Mouse (Mus musculus): ENCODE measurements around the gene Psmc2. TPM values are rescaled to one million over a fixed set of nuclear protein-coding genes. Genes with fewer than 3 reads are reported as not detected.

Psmc2 gene
- polyA plus RNA-seq, 1 experiment from 2014 or later: 158 TPM

DNA sequence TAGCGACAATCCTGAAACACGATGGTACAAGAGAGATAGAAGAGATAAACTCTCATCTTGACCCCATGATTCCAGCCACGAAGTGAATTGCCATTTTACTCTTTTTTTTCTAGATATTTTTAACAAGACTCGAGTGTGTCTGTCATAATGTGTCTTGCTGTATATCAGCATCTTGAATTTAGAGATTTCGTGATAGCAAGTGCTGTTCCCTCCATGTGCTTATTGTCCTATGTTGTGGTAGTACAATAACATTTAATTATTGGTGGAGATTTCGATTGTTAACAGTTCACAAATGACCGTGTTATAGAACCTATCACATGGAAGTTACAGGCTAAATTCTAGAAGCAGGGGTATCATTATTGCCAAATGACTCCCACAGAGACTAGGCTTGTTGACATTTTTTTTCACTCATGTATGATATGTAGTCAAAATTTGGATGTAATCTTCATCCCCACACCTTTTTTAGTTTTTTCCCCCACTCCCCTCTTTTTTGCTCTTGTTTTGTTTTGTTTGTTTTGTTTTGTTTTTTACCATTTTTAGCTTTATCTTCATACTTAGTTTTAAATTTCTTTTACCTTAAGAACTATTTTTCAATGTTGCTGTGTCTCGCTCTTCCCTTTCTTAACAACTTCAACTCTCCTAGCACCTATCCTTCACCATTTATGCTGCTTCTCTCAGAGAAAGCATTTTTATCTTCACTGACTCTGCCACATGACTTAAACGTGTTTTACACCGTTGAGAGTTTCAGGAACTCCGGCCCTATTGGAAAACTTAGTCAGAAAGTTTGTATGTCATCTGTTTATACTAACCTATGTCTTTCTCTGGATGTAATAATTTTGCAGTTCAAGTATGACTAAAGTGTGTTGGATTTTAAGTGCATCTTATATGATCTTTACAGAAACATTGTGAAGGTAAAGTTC lies 2.4 kb downstream of the Psmc2 start:
- Histone ChIP-seq H3K27me3 (ENCODE audit: control insufficient read depth, insufficient read depth, low read length) (no peaks in the 10 kb centered on the region), H3K4me1 (ENCODE audit: control insufficient read depth, insufficient read depth, low read length) (peaks cover 7% of the 10 kb centered on the region), H3K36me3 (ENCODE audit: control insufficient read depth, insufficient read depth, low read length) (peaks cover under 1% of the 10 kb centered on the region; the same call in 1 of the 2 replicates), H3K4me2 (replicated peaks; ENCODE audit: low read depth, low read length) (peak overlapping the region; percentile 55), H3K4me3 (ENCODE audit: low read depth, low read length) (peak overlapping the region; percentile 96), H3K27ac (ENCODE audit: low read length) (0 out of 2 replicates have a peak overlapping the region, but pooled peaks have one; percentile 77), H3K9me3 (ENCODE audit: control insufficient read depth, low read depth, low read length) (no peaks in the 10 kb centered on the region), H3K9ac (replicated peaks; ENCODE audit: low read depth, low read length) (peak overlapping the region; percentile 93)
- WGBS: 35% methylated on average over 11 of the region's 11 CpGs
- ATAC-seq (ENCODE audit: insufficient number of reproducible peaks, insufficient read depth, low FRiP score, low read depth): no peak

DNA sequence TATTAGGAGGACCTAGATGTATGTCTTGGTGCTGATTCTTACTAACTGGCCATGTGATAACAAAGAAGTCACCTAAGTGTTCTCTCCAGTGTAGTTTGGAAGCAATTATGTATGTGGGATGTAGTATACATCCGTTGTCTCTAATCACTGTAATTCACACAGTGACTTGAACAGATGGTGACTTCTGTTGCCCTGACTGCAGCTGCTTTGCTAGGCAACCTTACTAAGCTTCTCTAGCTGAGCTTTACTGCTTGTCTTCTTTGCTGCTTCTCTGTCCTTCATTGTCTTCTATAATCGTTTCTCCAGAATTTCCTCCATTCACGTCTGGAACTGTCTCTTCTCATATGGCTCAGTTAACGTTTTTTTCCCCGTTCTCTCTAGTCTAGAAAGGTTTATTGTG lies 4.0 kb downstream of the Psmc2 start:
- WGBS: 77% methylated on average over 5 of the region's 5 CpGs
- ATAC-seq (ENCODE audit: insufficient number of reproducible peaks, insufficient read depth, low FRiP score, low read depth): no peak
- no peak overlapping the region for H3K9ac ChIP-seq (replicated peaks; ENCODE audit: low read depth, low read length)

DNA sequence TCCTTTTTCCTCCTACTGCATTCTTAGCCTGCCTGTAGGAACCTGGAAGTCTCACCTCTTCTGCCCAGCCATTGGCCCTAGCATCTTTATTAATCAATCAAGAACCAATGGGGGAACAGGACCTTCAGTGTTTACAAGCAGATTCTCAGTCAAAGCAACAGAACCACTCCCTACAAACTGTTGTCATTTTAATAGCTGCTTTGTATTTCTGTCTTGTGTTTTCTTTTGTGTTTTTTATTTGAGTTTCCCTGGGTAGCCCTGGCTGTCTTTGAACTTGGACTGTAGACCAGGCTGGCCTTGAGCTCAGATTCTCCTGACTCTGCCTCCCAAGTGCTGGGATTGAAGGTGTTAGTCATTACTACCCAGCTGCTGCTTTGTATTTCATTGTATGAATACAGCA lies 7.1 kb downstream of the Psmc2 start:
- H3K4me3 ChIP-seq (ENCODE audit: low read depth, low read length): no peak overlapping the region

More for the DNA sequence above, 4.0 kb downstream of the Psmc2 start:
- Histone ChIP-seq H3K4me2 (replicated peaks; ENCODE audit: low read depth, low read length) (no peak overlapping the region), H3K4me1 (ENCODE audit: control insufficient read depth, insufficient read depth, low read length) (peaks cover 7% of the 10 kb centered on the region), H3K27ac (ENCODE audit: low read length) (no peak overlapping the region), H3K9me3 (ENCODE audit: control insufficient read depth, low read depth, low read length) (no peaks in the 10 kb centered on the region), H3K4me3 (ENCODE audit: low read depth, low read length) (no peak overlapping the region), H3K27me3 (ENCODE audit: control insufficient read depth, insufficient read depth, low read length) (no peaks in the 10 kb centered on the region), H3K36me3 (ENCODE audit: control insufficient read depth, insufficient read depth, low read length) (no peaks in the 10 kb centered on the region)

DNA sequence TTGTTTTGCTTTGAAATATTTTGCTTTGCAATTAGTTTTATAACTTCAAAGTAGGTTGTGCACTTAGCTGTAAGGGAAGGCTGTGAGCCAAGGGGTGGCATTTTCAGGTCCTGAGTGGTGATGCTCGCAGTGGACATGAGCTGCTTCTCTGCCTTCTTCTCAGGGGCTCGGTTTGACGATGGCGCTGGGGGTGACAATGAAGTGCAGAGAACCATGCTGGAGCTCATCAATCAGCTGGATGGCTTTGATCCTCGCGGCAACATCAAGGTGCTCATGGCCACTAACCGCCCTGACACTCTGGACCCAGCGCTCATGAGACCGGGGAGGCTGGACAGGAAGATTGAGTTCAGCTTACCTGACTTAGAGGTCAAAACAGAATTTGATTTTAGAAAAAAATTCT lies 17.8 kb downstream of the Psmc2 start:
- no peak overlapping the region for H3K27ac ChIP-seq (ENCODE audit: low read length)
- H3K27me3 ChIP-seq (ENCODE audit: control insufficient read depth, insufficient read depth, low read length): no peaks in the 10 kb centered on the region
- 87% methylated on average over 9 of the region's 9 CpGs for WGBS
- H3K4me3 ChIP-seq (ENCODE audit: low read depth, low read length): no peak overlapping the region
- no peaks in the 10 kb centered on the region for H3K9me3 ChIP-seq (ENCODE audit: control insufficient read depth, low read depth, low read length)
- H3K9ac ChIP-seq (replicated peaks; ENCODE audit: low read depth, low read length): no peak overlapping the region
- ATAC-seq (ENCODE audit: insufficient number of reproducible peaks, insufficient read depth, low FRiP score, low read depth): no peak
- H3K36me3 ChIP-seq (ENCODE audit: control insufficient read depth, insufficient read depth, low read length): peaks cover 46% of the 10 kb centered on the region
- no peak overlapping the region for H3K4me2 ChIP-seq (replicated peaks; ENCODE audit: low read depth, low read length)
- H3K4me1 ChIP-seq (ENCODE audit: control insufficient read depth, insufficient read depth, low read length): no peaks in the 10 kb centered on the region

More for the DNA sequence above, 7.1 kb downstream of the Psmc2 start:
- H3K9ac ChIP-seq (replicated peaks; ENCODE audit: low read depth, low read length): no peak overlapping the region
- no peak overlapping the region for H3K27ac ChIP-seq (ENCODE audit: low read length)
- peaks cover 7% of the 10 kb centered on the region for H3K4me1 ChIP-seq (ENCODE audit: control insufficient read depth, insufficient read depth, low read length)
- no peaks in the 10 kb centered on the region for H3K9me3 ChIP-seq (ENCODE audit: control insufficient read depth, low read depth, low read length)
- H3K27me3 ChIP-seq (ENCODE audit: control insufficient read depth, insufficient read depth, low read length): no peaks in the 10 kb centered on the region
- H3K36me3 ChIP-seq (ENCODE audit: control insufficient read depth, insufficient read depth, low read length): peaks cover 15% of the 10 kb centered on the region
- no peak overlapping the region for H3K4me2 ChIP-seq (replicated peaks; ENCODE audit: low read depth, low read length)
- ATAC-seq (ENCODE audit: insufficient number of reproducible peaks, insufficient read depth, low FRiP score, low read depth): no peak

DNA sequence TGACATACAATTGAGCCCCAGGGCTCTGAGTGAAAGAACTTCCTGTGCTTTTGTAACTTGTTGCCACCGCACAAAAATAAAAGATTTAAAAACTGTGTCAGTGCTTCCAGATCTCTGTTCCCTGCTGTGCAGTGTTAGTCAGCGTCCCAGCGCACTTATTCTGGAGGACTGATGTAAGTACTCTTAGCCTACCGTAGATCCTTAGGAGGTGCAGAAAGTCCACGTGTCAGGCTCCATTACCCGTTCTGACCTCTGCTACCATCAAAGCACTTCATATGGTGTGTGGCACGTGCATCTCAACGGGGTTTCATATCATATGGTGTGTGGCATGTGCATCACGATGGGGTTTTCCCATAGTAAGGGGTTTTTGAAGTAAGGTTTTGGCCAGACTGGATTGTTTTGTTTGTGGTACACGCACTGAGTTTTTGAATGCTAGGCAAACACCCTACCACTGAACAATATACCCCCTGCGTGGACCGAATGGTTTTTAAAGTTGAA lies 18.7 kb downstream of the Psmc2 start:
- Histone ChIP-seq H3K36me3 (ENCODE audit: control insufficient read depth, insufficient read depth, low read length) (peaks cover 41% of the 10 kb centered on the region), H3K4me1 (ENCODE audit: control insufficient read depth, insufficient read depth, low read length) (no peaks in the 10 kb centered on the region), H3K9me3 (ENCODE audit: control insufficient read depth, low read depth, low read length) (no peaks in the 10 kb centered on the region), H3K9ac (replicated peaks; ENCODE audit: low read depth, low read length) (no peak overlapping the region), H3K4me2 (replicated peaks; ENCODE audit: low read depth, low read length) (no peak overlapping the region), H3K27ac (ENCODE audit: low read length) (no peak overlapping the region), H3K4me3 (ENCODE audit: low read depth, low read length) (no peak overlapping the region), H3K27me3 (ENCODE audit: control insufficient read depth, insufficient read depth, low read length) (no peaks in the 10 kb centered on the region)
- no peak for ATAC-seq (ENCODE audit: insufficient number of reproducible peaks, insufficient read depth, low FRiP score, low read depth)
- WGBS: 94% methylated on average over 12 of the region's 12 CpGs

- no peak overlapping the region for H3K9ac ChIP-seq (replicated peaks; ENCODE audit: low read depth, low read length)
- peaks cover 35% of the 10 kb centered on the region for H3K36me3 ChIP-seq (ENCODE audit: control insufficient read depth, insufficient read depth, low read length)
- ATAC-seq (ENCODE audit: insufficient number of reproducible peaks, insufficient read depth, low FRiP score, low read depth): no peak
- H3K4me3 ChIP-seq (ENCODE audit: low read depth, low read length): no peak overlapping the region
- no peak overlapping the region for H3K27ac ChIP-seq (ENCODE audit: low read length)
- WGBS: 79% methylated on average over 4 of the region's 4 CpGs
- no peak overlapping the region for H3K4me2 ChIP-seq (replicated peaks; ENCODE audit: low read depth, low read length)
- H3K9me3 ChIP-seq (ENCODE audit: control insufficient read depth, low read depth, low read length): no peaks in the 10 kb centered on the region
- H3K4me1 ChIP-seq (ENCODE audit: control insufficient read depth, insufficient read depth, low read length): no peaks in the 10 kb centered on the region
- H3K27me3 ChIP-seq (ENCODE audit: control insufficient read depth, insufficient read depth, low read length): no peaks in the 10 kb centered on the region
These were observed 19.8 kb downstream of the Psmc2 start for GRCm38 (mm10) chr5:21804837-21805236.

DNA sequence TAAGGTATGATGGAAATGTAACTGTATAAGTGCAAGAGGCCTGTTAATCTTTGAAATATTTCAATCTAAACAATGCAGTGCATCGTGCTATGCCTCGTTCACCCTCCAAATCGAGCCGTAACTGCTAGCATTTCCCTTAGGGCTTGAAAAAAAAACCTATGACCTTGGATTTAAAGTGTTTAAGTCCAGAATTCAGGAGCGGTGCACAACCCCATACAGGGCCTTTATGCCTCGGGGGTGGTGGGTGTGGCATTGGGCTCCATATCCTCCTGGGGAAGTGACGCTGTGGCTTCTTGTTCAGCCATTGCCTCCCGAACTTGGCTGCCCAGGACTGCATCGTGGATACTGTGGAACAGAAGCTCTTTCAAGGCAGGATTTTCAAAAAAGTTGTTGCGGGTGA lies 25.8 kb downstream of the Psmc2 start:
- Histone ChIP-seq H3K36me3 (ENCODE audit: control insufficient read depth, insufficient read depth, low read length) (no peaks in the 10 kb centered on the region), H3K4me1 (ENCODE audit: control insufficient read depth, insufficient read depth, low read length) (no peaks in the 10 kb centered on the region), H3K27ac (ENCODE audit: low read length) (no peak overlapping the region), H3K4me3 (ENCODE audit: low read depth, low read length) (no peak overlapping the region), H3K9me3 (ENCODE audit: control insufficient read depth, low read depth, low read length) (no peaks in the 10 kb centered on the region), H3K9ac (replicated peaks; ENCODE audit: low read depth, low read length) (no peak overlapping the region), H3K27me3 (ENCODE audit: control insufficient read depth, insufficient read depth, low read length) (no peaks in the 10 kb centered on the region), H3K4me2 (replicated peaks; ENCODE audit: low read depth, low read length) (no peak overlapping the region)
- ATAC-seq (ENCODE audit: insufficient number of reproducible peaks, insufficient read depth, low FRiP score, low read depth): no peak
- WGBS: 75% methylated on average over 10 of the region's 10 CpGs

DNA sequence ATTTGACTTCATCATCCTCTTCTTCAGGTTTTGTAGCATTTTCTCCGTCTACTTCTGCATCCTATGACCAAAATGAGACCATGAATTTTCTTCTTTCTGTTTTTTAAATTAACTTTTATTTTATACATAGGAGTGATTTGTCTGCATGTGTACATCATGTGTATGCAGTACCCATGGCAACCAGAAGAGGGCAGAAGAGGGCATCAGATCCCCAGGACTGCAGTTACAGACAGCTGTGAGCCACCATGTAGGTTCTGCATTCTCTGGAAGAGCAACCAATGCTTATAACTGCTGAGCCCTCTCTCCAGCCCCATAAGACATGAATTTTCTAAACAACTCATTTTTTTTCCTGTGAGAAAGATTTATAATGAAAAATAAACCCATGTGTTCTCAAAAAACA lies 28.9 kb downstream of the Psmc2 start:
- Histone ChIP-seq H3K27ac (ENCODE audit: low read length) (no peak overlapping the region), H3K4me2 (replicated peaks; ENCODE audit: low read depth, low read length) (no peak overlapping the region), H3K9me3 (ENCODE audit: control insufficient read depth, low read depth, low read length) (no peaks in the 10 kb centered on the region), H3K9ac (replicated peaks; ENCODE audit: low read depth, low read length) (no peak overlapping the region), H3K36me3 (ENCODE audit: control insufficient read depth, insufficient read depth, low read length) (no peaks in the 10 kb centered on the region), H3K4me1 (ENCODE audit: control insufficient read depth, insufficient read depth, low read length) (no peaks in the 10 kb centered on the region), H3K27me3 (ENCODE audit: control insufficient read depth, insufficient read depth, low read length) (no peaks in the 10 kb centered on the region), H3K4me3 (ENCODE audit: low read depth, low read length) (no peak overlapping the region)
- WGBS: 49% methylated on average over 1 of the region's 1 CpGs
- ATAC-seq (ENCODE audit: insufficient number of reproducible peaks, insufficient read depth, low FRiP score, low read depth): no peak

All from stomach, embryonic 14.5 days (tissue).